Comparison of ENCODE assay signal across 9 mouse cellular contexts in genomic region chr6:42257303-42257863, GRCm38 (mm10). TPM values are rescaled to one million over a fixed set of nuclear protein-coding genes. Genes with fewer than 3 reads are reported as not detected.
DNase-seq lines count a peak whose midpoint lies in the region; ATAC-seq and TF ChIP-seq lines count a peak whose summit lies in the region.
"Had no signal": no experiment of that assay in that cellular context is flagged by ENCODE, and none has a peak within 500 bp of the region (broad histone marks: within the 10 kb centered on the region; RNA-seq: fewer than 3 reads in every experiment).

No protein-coding gene starts in this region.

- TF ChIP-seq RAD21 in CH12.LX (IDR thresholded peaks at IDR 0.05; ENCODE audit: low read depth, low read length), result peak; percentile 55

- H3K4me2 ChIP-seq in CH12.LX (ENCODE audit: insufficient read depth, low read depth, poor library complexity, severe bottlenecking), result no peak overlapping the region
- H3K4me2 ChIP-seq in embryonic facial prominence, embryonic 11.5 days (ENCODE audit: low read depth, low read length), result no peak overlapping the region
- H3K4me2 ChIP-seq in heart, embryonic 14.5 days (ENCODE audit: low read length), result 0 out of 2 replicates have a peak overlapping the region, but pooled peaks have one; percentile 25
- H3K4me2 ChIP-seq in kidney, postnatal 0 days (ENCODE audit: low read length), result no peak overlapping the region
- 0 out of 2 replicates have a peak overlapping the region, but pooled peaks have one; percentile 7 for H3K4me2 ChIP-seq in lung, embryonic 14.5 days

- H3K4me1 ChIP-seq in CH12.LX (ENCODE audit: control insufficient read depth in 1 of 2, insufficient read depth in 2 of 2), result peaks cover 0 to 2% of the 10 kb centered on the region in 2 experiments; a peak in 1 of 4 replicates
- H3K4me1 ChIP-seq in embryonic facial prominence, embryonic 11.5 days (ENCODE audit: control insufficient read depth, insufficient read depth, low read length), result no peaks in the 10 kb centered on the region
- H3K4me1 ChIP-seq in heart, embryonic 14.5 days (ENCODE audit: control insufficient read depth in 2 of 2, insufficient read depth in 2 of 2, low read length in 2 of 2), result peaks cover 0 to 6% of the 10 kb centered on the region in 2 experiments; a peak in 2 of 4 replicates
- H3K4me1 ChIP-seq in kidney, postnatal 0 days (replicated peaks; ENCODE audit: insufficient read depth, low read length), result no peaks in the 10 kb centered on the region
- no peaks in the 10 kb centered on the region for H3K4me1 ChIP-seq in lung, embryonic 14.5 days (ENCODE audit: insufficient read depth)
- H3K4me1 ChIP-seq in olfactory bulb, adult 2 months (ENCODE audit: control insufficient read depth, insufficient read depth, low read length), result no peaks in the 10 kb centered on the region

- ATAC-seq in embryonic facial prominence, embryonic 11.5 days (replicated peaks; ENCODE audit: insufficient number of reproducible peaks, low FRiP score, low TSS enrichment, low read depth), result peak; percentile 73; the same call in 1 of the 2 replicates
- no peak for ATAC-seq in heart, embryonic 14.5 days (ENCODE audit: insufficient number of reproducible peaks, insufficient read depth, low FRiP score, low read depth)
- 0 out of 2 replicates have a peak, but pooled peaks have one; percentile 43 for ATAC-seq in kidney, postnatal 0 days (replicated peaks; ENCODE audit: low FRiP score, low read depth)
- ATAC-seq in lung, embryonic 14.5 days (ENCODE audit: insufficient read depth), result peak; percentile 60; the same call in 1 of the 2 replicates

- no peak for TF ChIP-seq POLR2A in CH12.LX (IDR thresholded peaks at IDR 0.05; ENCODE audit: low read depth, low read length)
- TF ChIP-seq POLR2A in olfactory bulb, adult 2 months (IDR thresholded peaks at IDR 0.05; ENCODE audit: insufficient read depth, low read depth, low read length), result no peak

- TF ChIP-seq CTCF in CH12.LX (conservative IDR thresholded peaks at IDR 0.05 in 1 of 2, IDR thresholded peaks at IDR 0.05 in 1 of 2; ENCODE audit: low read depth in 2 of 2, low read length in 2 of 2), result peak; percentile 18 to 79; a peak in 2 of 4 replicates
- peak; percentile 75 for TF ChIP-seq CTCF in kidney, postnatal 0 days (IDR thresholded peaks at IDR 0.05; ENCODE audit: low read depth)
- TF ChIP-seq CTCF in lung, embryonic 14.5 days (IDR thresholded peaks at IDR 0.05; ENCODE audit: low read depth), result peak; percentile 74
- TF ChIP-seq CTCF in olfactory bulb, adult 2 months (IDR thresholded peaks at IDR 0.05; ENCODE audit: insufficient read depth, low read depth, low read length), result peak; percentile 41; the same call in 1 of the 2 replicates

- no peak overlapping the region for H3K9ac ChIP-seq in CH12.LX (ENCODE audit: insufficient read depth, low read depth)
- no peak overlapping the region for H3K9ac ChIP-seq in embryonic facial prominence, embryonic 11.5 days (replicated peaks; ENCODE audit: low read length)
- H3K9ac ChIP-seq in heart, embryonic 14.5 days (ENCODE audit: low read length), result no peak overlapping the region
- H3K9ac ChIP-seq in kidney, postnatal 0 days (ENCODE audit: low read depth, low read length), result no peak overlapping the region
- H3K9ac ChIP-seq in lung, embryonic 14.5 days, result no peak overlapping the region

- no peak for TF ChIP-seq EP300 in CH12.LX (IDR thresholded peaks at IDR 0.05; ENCODE audit: low read length)

- no peaks in the 10 kb centered on the region for H3K27me3 ChIP-seq in CH12.LX (replicated peaks)
- no peaks in the 10 kb centered on the region for H3K27me3 ChIP-seq in embryonic facial prominence, embryonic 11.5 days (ENCODE audit: control insufficient read depth, insufficient read depth, low read length)
- no peaks in the 10 kb centered on the region for H3K27me3 ChIP-seq in heart, embryonic 14.5 days (ENCODE audit: control insufficient read depth, insufficient read depth, low read length)
- no peaks in the 10 kb centered on the region for H3K27me3 ChIP-seq in kidney, postnatal 0 days (ENCODE audit: insufficient read depth, low read length)
- no peaks in the 10 kb centered on the region for H3K27me3 ChIP-seq in lung, embryonic 14.5 days (ENCODE audit: insufficient read depth, low read length)

- no peaks in the 10 kb centered on the region for H3K9me3 ChIP-seq in CH12.LX (replicated peaks; ENCODE audit: low read length)
- no peaks in the 10 kb centered on the region for H3K9me3 ChIP-seq in embryonic facial prominence, embryonic 11.5 days (replicated peaks; ENCODE audit: control insufficient read depth, low read length)
- no peaks in the 10 kb centered on the region for H3K9me3 ChIP-seq in heart, embryonic 14.5 days (ENCODE audit: control insufficient read depth, low read length)
- no peaks in the 10 kb centered on the region for H3K9me3 ChIP-seq in kidney, postnatal 0 days (replicated peaks; ENCODE audit: low read length)
- H3K9me3 ChIP-seq in lung, embryonic 14.5 days (ENCODE audit: low read depth, low read length), result no peaks in the 10 kb centered on the region

- in situ Hi-C loops in CH12.LX (cut with MboI; ENCODE audit: low pct_ligation_motif_present, low pct_unique_long_range_greater_than_20kb, low sequenced_read_pairs), result no loop called here

- H3K27ac ChIP-seq in CH12.LX (ENCODE audit: insufficient read depth, low read depth), result no peak overlapping the region
- no peak overlapping the region for H3K27ac ChIP-seq in embryonic facial prominence, embryonic 11.5 days (replicated peaks; ENCODE audit: low read depth, low read length)
- H3K27ac ChIP-seq in heart, embryonic 14.5 days (replicated peaks in 1 of 2; ENCODE audit: control insufficient read depth in 1 of 2, insufficient read depth in 1 of 2, low read depth in 2 of 2, low read length in 2 of 2), result no peak overlapping the region
- H3K27ac ChIP-seq in kidney, postnatal 0 days, result no peak overlapping the region
- H3K27ac ChIP-seq in lung, embryonic 14.5 days (ENCODE audit: low read depth), result no peak overlapping the region
- no peak overlapping the region for H3K27ac ChIP-seq in olfactory bulb, adult 2 months (ENCODE audit: insufficient read depth, low read depth, low read length)

- 13% methylated on average over 11 of the region's 11 CpGs for WGBS in embryonic facial prominence, embryonic 11.5 days
- 14% methylated on average over 11 of the region's 11 CpGs for WGBS in heart, embryonic 14.5 days
- WGBS in kidney, postnatal 0 days, result 16% methylated on average over 11 of the region's 11 CpGs
- WGBS in lung, embryonic 14.5 days, result 13% methylated on average over 11 of the region's 11 CpGs
- WGBS in olfactory bulb, adult 2 months, result 23% methylated on average over 11 of the region's 11 CpGs

- peak; percentile 59 for DNase-seq in CH12.LX (ENCODE audit: extremely low read depth)
- DNase-seq in adrenal gland, adult 2 months, result peak; percentile 78
- peak; percentile 72 for DNase-seq in embryonic facial prominence, embryonic 11.5 days (ENCODE audit: low spot score)
- peak; percentile 70 for DNase-seq in kidney, postnatal 0 days (ENCODE audit: low spot score)
- peak; percentile 75 for DNase-seq in lung, embryonic 14.5 days
- peak; percentile 73 to 75 for DNase-seq in thymus, postnatal 36 days

- no peaks in the 10 kb centered on the region for H3K79me2 ChIP-seq in CH12.LX (replicated peaks; ENCODE audit: control insufficient read depth, extremely low read depth, insufficient read depth, poor library complexity, severe bottlenecking)

- no peak overlapping the region for H3K4me3 ChIP-seq in CH12.LX (replicated peaks in 1 of 3; ENCODE audit: low read depth in 2 of 3, low read length in 2 of 3, poor library complexity in 1 of 3)
- H3K4me3 ChIP-seq in embryonic facial prominence, embryonic 11.5 days (ENCODE audit: low read depth, low read length), result no peak overlapping the region
- no peak overlapping the region for H3K4me3 ChIP-seq in heart, embryonic 14.5 days (ENCODE audit: control insufficient read depth in 1 of 2, insufficient read depth in 1 of 2, low read depth in 1 of 2, low read length in 2 of 2)
- H3K4me3 ChIP-seq in kidney, postnatal 0 days (replicated peaks; ENCODE audit: low read depth, low read length), result no peak overlapping the region
- H3K4me3 ChIP-seq in lung, embryonic 14.5 days (ENCODE audit: low read depth, low read length), result no peak overlapping the region
- H3K4me3 ChIP-seq in olfactory bulb, adult 2 months (ENCODE audit: insufficient read depth, low read depth, low read length), result no peak overlapping the region

- dilution Hi-C loops in CH12.LX (cut with MboI; ENCODE audit: extremely low pct_ligation_motif_present, extremely low pct_unique_long_range_greater_than_20kb, low sequenced_read_pairs), result no loop called here

- no peaks in the 10 kb centered on the region for H3K36me3 ChIP-seq in CH12.LX (replicated peaks in 1 of 2; ENCODE audit: control insufficient read depth in 1 of 2, insufficient read depth in 1 of 2, low read length in 1 of 2)
- H3K36me3 ChIP-seq in embryonic facial prominence, embryonic 11.5 days (replicated peaks; ENCODE audit: control insufficient read depth, insufficient read depth, low read depth, low read length), result no peaks in the 10 kb centered on the region
- H3K36me3 ChIP-seq in heart, embryonic 14.5 days (ENCODE audit: control insufficient read depth, insufficient read depth, low read length), result no peaks in the 10 kb centered on the region
- H3K36me3 ChIP-seq in kidney, postnatal 0 days (ENCODE audit: insufficient read depth, low read length), result no peaks in the 10 kb centered on the region
- no peaks in the 10 kb centered on the region for H3K36me3 ChIP-seq in lung, embryonic 14.5 days (ENCODE audit: insufficient read depth)

RNA-seq across cellular contexts. Expression of gene Tmem139, which starts 4.4 kb away (rescaled TPM):
- total RNA-seq in CH12.LX (2012; rRNA removed) (not detected in 2 replicates), CH12.LX (2014; rRNA removed) (not detected in 2 replicates)
- 0.20 TPM in 1 of 2 replicates, not detected in the other for polyA plus RNA-seq in CH12.LX (2012; ENCODE audit: insufficient read length, low read depth)
- 1 to 10 TPM in 1 of 2 experiments, under 1 TPM in 1; 0.35 to 3.2 TPM for total RNA-seq in adrenal gland, adult 2 months (2021)
- 0.17 and 0.30 TPM in 2 replicates for polyA plus RNA-seq in adrenal gland, adult 2 months (2012; rRNA removed)
- 0.68 and 0.73 TPM in 2 replicates for polyA plus RNA-seq in embryonic facial prominence, embryonic 11.5 days (2014; fragmentation: Nextera tagmentation; extraction: Ambion mirVana)
- 0.23 TPM in 1 of 2 replicates, not detected in the other for polyA plus RNA-seq in heart, embryonic 14.5 days (2014; fragmentation: Nextera tagmentation; extraction: Ambion mirVana)
- polyA plus RNA-seq in kidney, postnatal 0 days (2015; fragmentation: Nextera tagmentation; extraction: Ambion mirVana), result 7.0 and 7.1 TPM in 2 replicates
- polyA plus RNA-seq in lung, embryonic 14.5 days (2014; fragmentation: Nextera tagmentation; extraction: Ambion mirVana), result 1.9 TPM in 2 replicates
- polyA plus RNA-seq in olfactory bulb, adult 2 months (2012; ENCODE audit: insufficient read depth, insufficient read length, low replicate concordance, missing spikeins), result not detected in 2 replicates
- total RNA-seq: gastrocnemius, postnatal 4 days had no signal

RNA-seq across cellular contexts. Expression of gene Casp2, which starts 7.4 kb away (rescaled TPM):
- 22.6 and 24.7 TPM in 2 replicates for total RNA-seq in CH12.LX (2012; rRNA removed)
- total RNA-seq in CH12.LX (2014; rRNA removed), result 42.8 and 47.8 TPM in 2 replicates
- 29.0 and 31.6 TPM in 2 replicates for polyA plus RNA-seq in CH12.LX (2012; ENCODE audit: insufficient read length, low read depth)
- 10 to 100 TPM; 16.5 to 20.2 TPM for total RNA-seq in adrenal gland, adult 2 months (2021)
- 9.1 and 12.9 TPM in 2 replicates for polyA plus RNA-seq in adrenal gland, adult 2 months (2012; rRNA removed)
- 73.6 and 79.4 TPM in 2 replicates for polyA plus RNA-seq in embryonic facial prominence, embryonic 11.5 days (2014; fragmentation: Nextera tagmentation; extraction: Ambion mirVana)
- 30.5 and 30.8 TPM in 2 replicates for polyA plus RNA-seq in heart, embryonic 14.5 days (2014; fragmentation: Nextera tagmentation; extraction: Ambion mirVana)
- 38.2 and 42.0 TPM in 2 replicates for polyA plus RNA-seq in kidney, postnatal 0 days (2015; fragmentation: Nextera tagmentation; extraction: Ambion mirVana)
- polyA plus RNA-seq in lung, embryonic 14.5 days (2014; fragmentation: Nextera tagmentation; extraction: Ambion mirVana), result 71.1 and 75.1 TPM in 2 replicates
- not detected in 2 replicates for polyA plus RNA-seq in olfactory bulb, adult 2 months (2012; ENCODE audit: insufficient read depth, insufficient read length, low replicate concordance, missing spikeins)

RNA-seq across cellular contexts. Expression of gene Gstk1, which starts 11.6 kb away (rescaled TPM):
- total RNA-seq in CH12.LX (2012; rRNA removed) (0.71 and 0.85 TPM in 2 replicates), CH12.LX (2014; rRNA removed) (0.55 and 1.0 TPM in 2 replicates)
- 0.44 and 0.59 TPM in 2 replicates for polyA plus RNA-seq in CH12.LX (2012; ENCODE audit: insufficient read length, low read depth)
- total RNA-seq in adrenal gland, adult 2 months (2021), result 100 to 1,000 TPM; 104 to 312 TPM
- 78.8 and 113 TPM in 2 replicates for polyA plus RNA-seq in adrenal gland, adult 2 months (2012; rRNA removed)
- polyA plus RNA-seq in embryonic facial prominence, embryonic 11.5 days (2014; fragmentation: Nextera tagmentation; extraction: Ambion mirVana), result 23.8 and 24.9 TPM in 2 replicates
- 12.5 and 14.5 TPM in 2 replicates for polyA plus RNA-seq in heart, embryonic 14.5 days (2014; fragmentation: Nextera tagmentation; extraction: Ambion mirVana)
- 37.8 and 39.3 TPM in 2 replicates for polyA plus RNA-seq in kidney, postnatal 0 days (2015; fragmentation: Nextera tagmentation; extraction: Ambion mirVana)
- polyA plus RNA-seq in lung, embryonic 14.5 days (2014; fragmentation: Nextera tagmentation; extraction: Ambion mirVana), result 31.8 and 34.2 TPM in 2 replicates
- polyA plus RNA-seq in olfactory bulb, adult 2 months (2012; ENCODE audit: insufficient read depth, insufficient read length, low replicate concordance, missing spikeins), result not detected in 2 replicates

RNA-seq across cellular contexts. Expression of gene Clcn1, which starts 29.1 kb away (rescaled TPM):
- 0.04 TPM in 2 replicates for total RNA-seq in CH12.LX (2012; rRNA removed)
- 0.08 and 0.18 TPM in 2 replicates for total RNA-seq in CH12.LX (2014; rRNA removed)
- 0.26 and 0.50 TPM in 2 replicates for polyA plus RNA-seq in CH12.LX (2012; ENCODE audit: insufficient read length, low read depth)
- total RNA-seq in adrenal gland, adult 2 months (2021), result under 1 TPM in 1 of 2 experiments, not detected in 1; 0.23 TPM
- 0.06 and 0.08 TPM in 2 replicates for polyA plus RNA-seq in adrenal gland, adult 2 months (2012; rRNA removed)
- polyA plus RNA-seq in embryonic facial prominence, embryonic 11.5 days (2014; fragmentation: Nextera tagmentation; extraction: Ambion mirVana), result 0.75 and 1.0 TPM in 2 replicates
- 0.40 and 0.86 TPM in 2 replicates for polyA plus RNA-seq in heart, embryonic 14.5 days (2014; fragmentation: Nextera tagmentation; extraction: Ambion mirVana)
- 0.29 TPM in 1 of 2 replicates, not detected in the other for polyA plus RNA-seq in kidney, postnatal 0 days (2015; fragmentation: Nextera tagmentation; extraction: Ambion mirVana)
- polyA plus RNA-seq in lung, embryonic 14.5 days (2014; fragmentation: Nextera tagmentation; extraction: Ambion mirVana), result 0.09 TPM in 1 of 2 replicates, not detected in the other
- polyA plus RNA-seq in olfactory bulb, adult 2 months (2012; ENCODE audit: insufficient read depth, insufficient read length, low replicate concordance, missing spikeins), result not detected in 2 replicates

RNA-seq across cellular contexts. Expression of gene Tas2r144, which starts 42.3 kb away (rescaled TPM):
- total RNA-seq in CH12.LX (2012; rRNA removed), result not detected in 2 replicates
- total RNA-seq in CH12.LX (2014; rRNA removed), result not detected in 2 replicates
- not detected in 2 replicates for polyA plus RNA-seq in CH12.LX (2012; ENCODE audit: insufficient read length, low read depth)
- not detected for total RNA-seq in adrenal gland, adult 2 months (2021)
- polyA plus RNA-seq in adrenal gland, adult 2 months (2012; rRNA removed), result not detected in 2 replicates
- not detected in 2 replicates for polyA plus RNA-seq in embryonic facial prominence, embryonic 11.5 days (2014; fragmentation: Nextera tagmentation; extraction: Ambion mirVana)
- polyA plus RNA-seq in heart, embryonic 14.5 days (2014; fragmentation: Nextera tagmentation; extraction: Ambion mirVana), result not detected in 2 replicates
- polyA plus RNA-seq in kidney, postnatal 0 days (2015; fragmentation: Nextera tagmentation; extraction: Ambion mirVana), result not detected in 2 replicates
- polyA plus RNA-seq in lung, embryonic 14.5 days (2014; fragmentation: Nextera tagmentation; extraction: Ambion mirVana), result not detected in 2 replicates
- polyA plus RNA-seq in olfactory bulb, adult 2 months (2012; ENCODE audit: insufficient read depth, insufficient read length, low replicate concordance, missing spikeins), result not detected in 2 replicates
- total RNA-seq: gastrocnemius, postnatal 4 days had no signal

Comparison
In these comparisons a context has a peak if more than half of its experiments do, and no peak if none do; other contexts are left out.
1. H3K4me2 ChIP-seq: peak in heart, embryonic 14.5 days (single experiment) and lung, embryonic 14.5 days (single experiment); none in CH12.LX (single experiment), embryonic facial prominence, embryonic 11.5 days (single experiment) and kidney, postnatal 0 days (single experiment).
2. Peak in every context shown above with its lines, with median percentiles within 50 percentile points of each other: DNase-seq and CTCF ChIP-seq.